Mouse (Mus musculus) lung, postnatal 0 days (tissue): Measurements from ENCODE around the gene Nat14. TPM values are rescaled to one million over a fixed set of nuclear protein-coding genes. Genes with fewer than 3 reads are reported as not detected.
A peak's percentile ranks its signal among the peaks of the same experiment; 100 is the strongest.

ENCODE experiments used
- ATAC-seq: fragments of 200-750 bp; cut with Nextera tagmentation; 2 replicates; pipeline ENCODE4 v1.8.0; 2017; ENCODE audit warnings: moderate library complexity
- DNase-seq: peaks from one replicate; pipeline ENCODE4 v3.0.0-alpha.2; 2016; ENCODE audit warnings: low spot score
- H3K27ac ChIP-seq: fragments of 300-500 bp; sonication (generic); 2 replicates; pipeline ENCODE4 v1.5.1; 2014; ENCODE audit warnings: antibody characterized with exemption, mild to moderate bottlenecking, low read length, mixed read lengths
- H3K27me3 ChIP-seq: fragments of 300-500 bp; sonication (generic); replicated peaks from 2 replicates; pipeline ENCODE4 v1.6.1; 2014; ENCODE audit warnings: low read length, mixed read lengths; ENCODE audit not compliant: insufficient read depth
- H3K36me3 ChIP-seq: fragments of 300-500 bp; sonication (generic); 2 replicates; pipeline ENCODE4 v1.6.1; 2014; ENCODE audit warnings: low read length, mixed read lengths; ENCODE audit not compliant: insufficient read depth
- H3K4me1 ChIP-seq: fragments of 300-500 bp; sonication (generic); 2 replicates; pipeline ENCODE4 v1.6.1; 2014; ENCODE audit warnings: antibody characterized with exemption, low read depth, low read length, mixed read lengths; ENCODE audit not compliant: insufficient read depth
- H3K4me2 ChIP-seq: fragments of 300-500 bp; sonication (generic); replicated peaks from 2 replicates; pipeline ENCODE4 v1.6.1; 2014; ENCODE audit warnings: low read depth, mild to moderate bottlenecking, low read length, moderate library complexity, mixed read lengths
- H3K4me3 ChIP-seq: fragments of 300-500 bp; sonication (generic); 2 replicates; pipeline ENCODE4 v1.5.1; 2014; ENCODE audit warnings: low read depth, low read length
- H3K9ac ChIP-seq: fragments of 300-500 bp; sonication (generic); replicated peaks from 2 replicates; pipeline ENCODE4 v1.6.1; 2014; ENCODE audit warnings: low read depth, mild to moderate bottlenecking
- H3K9me3 ChIP-seq: fragments of 300-500 bp; sonication (generic); 2 replicates; pipeline ENCODE4 v1.6.1; 2016; ENCODE audit warnings: low read length, mixed read lengths
- CTCF ChIP-seq: IDR thresholded peaks from 2 replicates; pipeline ENCODE4 v1.5.1; 2016; ENCODE audit warnings: antibody characterized with exemption, mild to moderate bottlenecking
- EP300 ChIP-seq: IDR thresholded peaks from 2 replicates; pipeline ENCODE4 v1.6.1; 2016; ENCODE audit warnings: antibody characterized with exemption, mild to moderate bottlenecking, control low read depth
- WGBS: fragments of 180-500 bp; shearing (Covaris S2); extraction: QIAGEN DNeasy Blood & Tissue Kit; methylation state at CpG from one replicate; pipeline ENCODE4 v1.1.7; 2014; 5-methylcytosine and 5-hydroxymethylcytosine counted together
- polyA plus RNA-seq: library from polyadenylated mRNA; unstranded; fragments of >200 nt; fragmentation: Nextera tagmentation; extraction: Ambion mirVana; gene quantifications from 2 replicates; pipeline ENCODE4 v1.2.1, GENCODE M21; 2015

The Nat14 gene
- polyA plus RNA-seq, 1 experiment from 2014 or later, result 1.1 TPM

- no peak for ATAC-seq
- Histone ChIP-seq H3K9me3 (no peaks in the 10 kb centered on the region), H3K4me2 (no peak overlapping the region), H3K27ac (no peak overlapping the region), H3K36me3 (no peaks in the 10 kb centered on the region), H3K4me1 (no peaks in the 10 kb centered on the region), H3K4me3 (no peak overlapping the region), H3K9ac (no peak overlapping the region), H3K27me3 (no peaks in the 10 kb centered on the region)
- no peak for DNase-seq
- 76% methylated on average over 5 of the region's 5 CpGs for WGBS
- no peak for TF ChIP-seq CTCF
- TF ChIP-seq EP300, result no peak
These were observed 43.2 kb downstream of the Nat14 start for GRCm38 (mm10) chr7:4964988-4965387.

GRCm38 (mm10) chr7:4971068-4971467 is 49.2 kb downstream of the Nat14 start, which contains the start of gene Sbk3:
Gene Sbk3, minus strand, starts transcription at chr7:4971168.
- Histone ChIP-seq H3K9me3 (no peaks in the 10 kb centered on the region), H3K4me3 (no peak within 1 kb of the TSS), H3K27me3 (no peaks in the 10 kb centered on the region), H3K4me1 (no peaks in the 10 kb centered on the region), H3K36me3 (no peaks in the 10 kb centered on the region), H3K4me2 (no peak within 1 kb of the TSS), H3K27ac (peak within 1 kb of the TSS; percentile 84), H3K9ac (no peak within 1 kb of the TSS)
- DNase-seq (no peak), ATAC-seq (no peak)
- TF ChIP-seq EP300 (no peak), CTCF (no peak)
- 34% methylated on average over 6 of the region's 6 CpGs for WGBS

- H3K4me2 ChIP-seq, result no peak overlapping the region
- peak overlapping the region; percentile 84 for H3K27ac ChIP-seq
- no peaks in the 10 kb centered on the region for H3K4me1 ChIP-seq
- H3K9me3 ChIP-seq, result no peaks in the 10 kb centered on the region
- H3K36me3 ChIP-seq, result no peaks in the 10 kb centered on the region
- no peak overlapping the region for H3K9ac ChIP-seq
- peak; percentile 88 for DNase-seq
- no peaks in the 10 kb centered on the region for H3K27me3 ChIP-seq
- WGBS, result 13% methylated on average over 7 of the region's 7 CpGs
- peak; percentile 85 for ATAC-seq
- peak; percentile 71 for TF ChIP-seq EP300
- TF ChIP-seq CTCF, result no peak
- H3K4me3 ChIP-seq, result no peak overlapping the region
These were observed 49.9 kb downstream of the Nat14 start for GRCm38 (mm10) chr7:4971710-4972109.

GRCm38 (mm10) chr7:4972321-4973047 is 50.7 kb downstream of the Nat14 start:
- Histone ChIP-seq H3K9me3 (no peaks in the 10 kb centered on the region), H3K4me1 (no peaks in the 10 kb centered on the region), H3K27ac (peak overlapping the region; percentile 84), H3K4me3 (no peak overlapping the region), H3K27me3 (no peaks in the 10 kb centered on the region), H3K4me2 (no peak overlapping the region), H3K9ac (no peak overlapping the region), H3K36me3 (no peaks in the 10 kb centered on the region)
- 45% methylated on average over 18 of the region's 18 CpGs for WGBS
- peak; percentile 72 for DNase-seq
- no peak for TF ChIP-seq CTCF
- no peak for TF ChIP-seq EP300
- peak; percentile 83 for ATAC-seq

Other genes starting within 250 kb of the Nat14 start
- 49.7 and 54.4 TPM in 2 replicates for gene Hspbp1, start 237.0 kb upstream of the Nat14 start, polyA plus RNA-seq
- 0.31 and 0.45 TPM in 2 replicates for gene Brsk1, start 231.4 kb upstream of the Nat14 start, polyA plus RNA-seq
- gene Tmem150b, start 196.8 kb upstream of the Nat14 start, polyA plus RNA-seq, result 0.25 and 0.35 TPM in 2 replicates
- gene Kmt5c, start 181.9 kb upstream of the Nat14 start, polyA plus RNA-seq, result 31.9 and 34.4 TPM in 2 replicates
- 67.7 and 77.9 TPM in 2 replicates for gene Cox6b2, start 168.9 kb upstream of the Nat14 start, polyA plus RNA-seq
- not detected in 2 replicates for gene Fam71e2, start 150.7 kb upstream of the Nat14 start, polyA plus RNA-seq
- gene Il11, start 139.2 kb upstream of the Nat14 start, polyA plus RNA-seq, result 0.29 and 0.64 TPM in 2 replicates
- gene Tmem190, start 139.1 kb upstream of the Nat14 start, polyA plus RNA-seq, result 0.55 and 0.74 TPM in 2 replicates
- gene Tmem238, start 132.4 kb upstream of the Nat14 start, polyA plus RNA-seq, result 39.2 and 45.4 TPM in 2 replicates
- 282 and 294 TPM in 2 replicates for gene Rpl28, start 129.2 kb upstream of the Nat14 start, polyA plus RNA-seq
- 158 and 162 TPM in 2 replicates for gene Ube2s, start 109.4 kb upstream of the Nat14 start, polyA plus RNA-seq
- gene Shisa7, start 77.3 kb upstream of the Nat14 start, polyA plus RNA-seq, result 0.43 and 0.51 TPM in 2 replicates
- gene Isoc2b, start 51.8 kb upstream of the Nat14 start, polyA plus RNA-seq, result 12.7 and 16.1 TPM in 2 replicates
- 0.53 and 0.57 TPM in 2 replicates for gene Isoc2a, start 44.9 kb upstream of the Nat14 start, polyA plus RNA-seq
- not detected in 2 replicates for gene Gm36210, start 15.5 kb upstream of the Nat14 start, polyA plus RNA-seq
- gene Zfp628, start 6.8 kb upstream of the Nat14 start, polyA plus RNA-seq, result 2.7 TPM in 2 replicates
- gene Ssc5d, start 3.8 kb downstream of the Nat14 start, polyA plus RNA-seq, result 1.4 and 1.7 TPM in 2 replicates
- 0.19 and 0.26 TPM in 2 replicates for gene Sbk2, start 42.4 kb downstream of the Nat14 start, polyA plus RNA-seq
- 0.37 TPM in 2 replicates for gene Sbk3, start 49.1 kb downstream of the Nat14 start, polyA plus RNA-seq
- 29.7 and 30.6 TPM in 2 replicates for gene Zfp579, start 74.1 kb downstream of the Nat14 start, polyA plus RNA-seq
- 22.4 and 24.6 TPM in 2 replicates for gene Zfp524, start 92.4 kb downstream of the Nat14 start, polyA plus RNA-seq
- 20.5 and 20.8 TPM in 2 replicates for gene Fiz1, start 92.7 kb downstream of the Nat14 start, polyA plus RNA-seq
- gene Gm44973, start 93.5 kb downstream of the Nat14 start, polyA plus RNA-seq, result 2.1 and 4.4 TPM in 2 replicates
- 3.4 and 3.8 TPM in 2 replicates for gene Zfp865, start 98.3 kb downstream of the Nat14 start, polyA plus RNA-seq
- 0.42 and 1.2 TPM in 2 replicates for gene Ccdc106, start 98.5 kb downstream of the Nat14 start, polyA plus RNA-seq
- not detected in 2 replicates for gene 4632433K11Rik, start 112.1 kb downstream of the Nat14 start, polyA plus RNA-seq
- 6.5 and 7.7 TPM in 2 replicates for gene Zfp784, start 116.4 kb downstream of the Nat14 start, polyA plus RNA-seq
- gene Zfp580, start 129.5 kb downstream of the Nat14 start, polyA plus RNA-seq, result 25.7 and 30.4 TPM in 2 replicates
- 42.0 and 46.1 TPM in 2 replicates for gene U2af2, start 140.1 kb downstream of the Nat14 start, polyA plus RNA-seq
- 40.7 and 41.6 TPM in 2 replicates for gene Epn1, start 158.2 kb downstream of the Nat14 start, polyA plus RNA-seq
- gene Rfpl4, start 194.9 kb downstream of the Nat14 start, polyA plus RNA-seq, result not detected in 2 replicates
- 0.52 and 0.88 TPM in 2 replicates for gene Rasl2-9, start 203.9 kb downstream of the Nat14 start, polyA plus RNA-seq
- gene Vmn1r55, start 227.6 kb downstream of the Nat14 start, polyA plus RNA-seq, result not detected in 2 replicates